Mouse (Mus musculus): ENCODE results near the gene Card19.

DNA sequence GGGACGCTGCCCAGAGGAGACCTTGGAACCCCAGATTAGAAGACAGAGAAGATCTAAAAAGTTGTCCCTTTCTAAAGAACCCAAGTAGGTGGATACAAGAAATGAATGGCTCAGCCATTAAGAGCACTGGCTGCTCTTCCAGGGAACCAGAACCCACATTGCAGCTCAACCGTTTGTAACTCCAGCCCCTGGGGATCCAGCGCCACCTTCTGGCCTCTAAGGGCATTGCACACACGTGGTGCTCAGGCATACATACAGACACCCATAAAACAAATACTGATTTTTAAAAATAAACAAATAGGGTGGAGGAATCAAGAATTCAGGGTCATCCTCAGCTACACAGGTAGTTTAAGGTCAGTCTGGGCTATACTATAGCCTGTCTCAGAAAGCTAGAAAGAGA, 59.2 kb downstream of the Card19 start:
- no peak for TF ChIP-seq POLR2A (IDR thresholded peaks at IDR 0.05; ENCODE audit: low read depth, low read length)
- TF ChIP-seq CTCF (IDR thresholded peaks at IDR 0.05; ENCODE audit: extremely low read depth, insufficient read depth, insufficient read length, insufficient replicate concordance), result 0 out of 2 replicates have a peak, but pooled peaks have one; percentile 9
